Mouse (Mus musculus) liver, embryonic 18 days (tissue): ENCODE measurements around the gene Ripk4. TPM values are rescaled to one million over a fixed set of nuclear protein-coding genes. Genes with fewer than 3 reads are reported as not detected.

Experiments
- polyA plus RNA-seq: library from polyadenylated mRNA; depleted of rRNA; stranded (reverse); fragments of >200 nt; gene quantifications from 2 replicates; pipeline ENCODE4 v1.2.3, GENCODE M21; 2012; rRNA removed

Gene Ripk4
- polyA plus RNA-seq: 2.1 and 2.2 TPM in 2 replicates

GRCm38 (mm10) chr16:97763061-97763989, at the start of gene Ripk4:
Ripk4 (minus strand) TSS chr16:97763787.

Other genes starting within 250 kb of the Ripk4 start
- gene Fam3b, start 249.0 kb downstream of the Ripk4 start, polyA plus RNA-seq: 0.05 TPM in 1 of 2 replicates, not detected in the other
- gene Tmprss2, start 152.6 kb downstream of the Ripk4 start, polyA plus RNA-seq: 2.7 and 3.5 TPM in 2 replicates
- 3.3 and 4.1 TPM in 2 replicates for gene Prdm15, start 88.1 kb upstream of the Ripk4 start, polyA plus RNA-seq
- 4.1 and 4.3 TPM in 2 replicates for gene C2cd2, start 198.8 kb upstream of the Ripk4 start, polyA plus RNA-seq
- 4.0 and 4.7 TPM in 2 replicates for gene Zbtb21, start 198.8 kb upstream of the Ripk4 start, polyA plus RNA-seq
- gene B230307C23Rik, start 233.5 kb upstream of the Ripk4 start, polyA plus RNA-seq: 4.7 and 5.1 TPM in 2 replicates